In genomic region chr3:89218271-89218670, GRCm38 (mm10) we compare ENCODE assay signal across 21 mouse cellular contexts. TPM values are rescaled to one million over a fixed set of nuclear protein-coding genes. Genes with fewer than 3 reads are reported as not detected.
DNase-seq lines count a peak whose midpoint lies in the region; ATAC-seq lines count a peak whose summit lies in the region.
"Had no signal": no experiment of that assay in that cellular context is flagged by ENCODE, and none has a peak within 500 bp of the region (broad histone marks: within the 10 kb centered on the region; RNA-seq: fewer than 3 reads in every experiment).

No protein-coding gene starts in this region.

- H3K4me2 ChIP-seq in hindbrain, embryonic 12.5 days (replicated peaks): no peak overlapping the region
- no peak overlapping the region for H3K4me2 ChIP-seq in hindbrain, embryonic 14.5 days (replicated peaks)
- no peak overlapping the region for H3K4me2 ChIP-seq in midbrain, embryonic 12.5 days (replicated peaks)
- H3K4me2 ChIP-seq in midbrain, embryonic 11.5 days: no peak overlapping the region
- H3K4me2 ChIP-seq in lung, embryonic 16.5 days (ENCODE audit: low read depth, low read length): peak overlapping the region; percentile 28; the same call in 1 of the 2 replicates
- H3K4me2 ChIP-seq: embryonic facial prominence, embryonic 13.5 days; heart, embryonic 15.5 days; kidney, embryonic 15.5 days; liver, embryonic 13.5 days had no signal

- H3K9ac ChIP-seq in hindbrain, embryonic 12.5 days: no peak overlapping the region
- H3K9ac ChIP-seq in hindbrain, embryonic 14.5 days: no peak overlapping the region
- no peak overlapping the region for H3K9ac ChIP-seq in midbrain, embryonic 12.5 days (replicated peaks)
- H3K9ac ChIP-seq in midbrain, embryonic 11.5 days (ENCODE audit: low read length): no peak overlapping the region
- H3K9ac ChIP-seq in lung, embryonic 16.5 days (ENCODE audit: low read length): no peak overlapping the region
- H3K9ac ChIP-seq: heart, embryonic 15.5 days; kidney, embryonic 15.5 days; liver, embryonic 13.5 days had no signal

- H3K36me3 ChIP-seq in hindbrain, embryonic 12.5 days: peaks cover 26% of the 10 kb centered on the region
- H3K36me3 ChIP-seq in hindbrain, embryonic 14.5 days (replicated peaks; ENCODE audit: control insufficient read depth, insufficient read depth): no peaks in the 10 kb centered on the region; the same call in 1 of the 2 replicates
- H3K36me3 ChIP-seq in midbrain, embryonic 12.5 days: peaks cover 48% of the 10 kb centered on the region
- H3K36me3 ChIP-seq in midbrain, embryonic 11.5 days (ENCODE audit: control insufficient read depth, insufficient read depth, low read length): peaks cover 5% of the 10 kb centered on the region; the same call in 1 of the 2 replicates
- H3K36me3 ChIP-seq in lung, embryonic 16.5 days (ENCODE audit: control insufficient read depth, insufficient read depth, low read length): no peaks in the 10 kb centered on the region
- H3K36me3 ChIP-seq: heart, embryonic 15.5 days; liver, embryonic 13.5 days had no signal

- WGBS in hindbrain, embryonic 12.5 days: 82% methylated on average over 1 of the region's 1 CpGs
- 86% methylated on average over 1 of the region's 1 CpGs for WGBS in hindbrain, embryonic 14.5 days
- WGBS in midbrain, embryonic 12.5 days: 67% methylated on average over 1 of the region's 1 CpGs
- WGBS in midbrain, embryonic 11.5 days: 85% methylated on average over 1 of the region's 1 CpGs
- WGBS in lung, embryonic 16.5 days: 42% methylated on average over 1 of the region's 1 CpGs

- H3K27ac ChIP-seq in hindbrain, embryonic 12.5 days: peak overlapping the region; percentile 12; the same call in 1 of the 2 replicates
- H3K27ac ChIP-seq in hindbrain, embryonic 14.5 days: no peak overlapping the region
- 0 out of 2 replicates have a peak overlapping the region, but pooled peaks have one; percentile 49 for H3K27ac ChIP-seq in midbrain, embryonic 12.5 days (replicated peaks)
- no peak overlapping the region; the same call in 1 of the 2 replicates for H3K27ac ChIP-seq in midbrain, embryonic 11.5 days (ENCODE audit: low read depth, low read length)
- peak overlapping the region; percentile 86 for H3K27ac ChIP-seq in lung, embryonic 16.5 days (ENCODE audit: low read length)
- H3K27ac ChIP-seq: embryonic facial prominence, embryonic 13.5 days; gastrocnemius, adult 2 months; heart, embryonic 15.5 days; kidney, embryonic 15.5 days; liver, embryonic 13.5 days had no signal

- ATAC-seq in hindbrain, embryonic 12.5 days (ENCODE audit: low FRiP score): no peak
- no peak for ATAC-seq in hindbrain, embryonic 14.5 days (ENCODE audit: low FRiP score)
- no peak for ATAC-seq in midbrain, embryonic 12.5 days (ENCODE audit: low FRiP score, low read depth)
- no peak for ATAC-seq in midbrain, embryonic 11.5 days (ENCODE audit: low FRiP score)
- peak; percentile 47 for ATAC-seq in lung, embryonic 16.5 days (ENCODE audit: low read depth)

- DNase-seq in hindbrain, embryonic 14.5 days (ENCODE audit: low spot score): no peak
- no peak for DNase-seq in midbrain, embryonic 11.5 days (ENCODE audit: low spot score, missing footprints)
- peak; percentile 83 for DNase-seq in lung, postnatal 36 days
- DNase-seq in adrenal gland, adult (ENCODE audit: inconsistent age in 2 of 2, low spot score in 1 of 2): no peak
- DNase-seq: adrenal gland, adult 8-10 months; cerebellum, adult 2 months; cerebellum, postnatal 25 days; gastrocnemius, adult 2 months; heart, postnatal 36 days; kidney, adult 11 months; kidney, postnatal 36 days; liver, embryonic 13.5 days; right cerebral cortex, postnatal 25 days; spleen, adult 18-20 months had no signal

- no peak overlapping the region for H3K4me3 ChIP-seq in hindbrain, embryonic 12.5 days
- H3K4me3 ChIP-seq in hindbrain, embryonic 14.5 days (replicated peaks; ENCODE audit: low read length): no peak overlapping the region
- H3K4me3 ChIP-seq in midbrain, embryonic 12.5 days: no peak overlapping the region
- H3K4me3 ChIP-seq in midbrain, embryonic 11.5 days (ENCODE audit: low read depth, low read length): no peak overlapping the region
- H3K4me3 ChIP-seq in lung, embryonic 16.5 days (ENCODE audit: low read length): no peak overlapping the region
- H3K4me3 ChIP-seq: embryonic facial prominence, embryonic 13.5 days; erythroblast, embryonic 14.5 days; gastrocnemius, adult 2 months; heart, embryonic 15.5 days; kidney, embryonic 15.5 days; liver, embryonic 13.5 days had no signal

- H3K4me1 ChIP-seq in hindbrain, embryonic 12.5 days: peaks cover 39% of the 10 kb centered on the region
- peaks cover 9% of the 10 kb centered on the region for H3K4me1 ChIP-seq in hindbrain, embryonic 14.5 days (replicated peaks; ENCODE audit: control insufficient read depth, insufficient read depth, low read length)
- peaks cover 61% of the 10 kb centered on the region for H3K4me1 ChIP-seq in midbrain, embryonic 12.5 days
- peaks cover 43% of the 10 kb centered on the region for H3K4me1 ChIP-seq in midbrain, embryonic 11.5 days (ENCODE audit: control insufficient read depth, insufficient read depth, low read length)
- H3K4me1 ChIP-seq in lung, embryonic 16.5 days (replicated peaks; ENCODE audit: control insufficient read depth, insufficient read depth, low read length): peaks cover 26% of the 10 kb centered on the region

- no peaks in the 10 kb centered on the region for H3K9me3 ChIP-seq in hindbrain, embryonic 12.5 days (replicated peaks)
- no peaks in the 10 kb centered on the region for H3K9me3 ChIP-seq in hindbrain, embryonic 14.5 days (ENCODE audit: control insufficient read depth, low read length)
- H3K9me3 ChIP-seq in midbrain, embryonic 12.5 days: no peaks in the 10 kb centered on the region
- no peaks in the 10 kb centered on the region for H3K9me3 ChIP-seq in midbrain, embryonic 11.5 days (ENCODE audit: control insufficient read depth, low read length)
- H3K9me3 ChIP-seq in lung, embryonic 16.5 days (ENCODE audit: control insufficient read depth, low read length): no peaks in the 10 kb centered on the region
- H3K9me3 ChIP-seq: embryonic facial prominence, embryonic 13.5 days; heart, embryonic 15.5 days; kidney, embryonic 15.5 days; liver, embryonic 13.5 days had no signal

- H3K27me3 ChIP-seq in hindbrain, embryonic 12.5 days: no peaks in the 10 kb centered on the region
- no peaks in the 10 kb centered on the region for H3K27me3 ChIP-seq in hindbrain, embryonic 14.5 days (ENCODE audit: control insufficient read depth, insufficient read depth, low read length)
- no peaks in the 10 kb centered on the region for H3K27me3 ChIP-seq in midbrain, embryonic 12.5 days
- no peaks in the 10 kb centered on the region for H3K27me3 ChIP-seq in midbrain, embryonic 11.5 days (ENCODE audit: control insufficient read depth, insufficient read depth, low read length)
- H3K27me3 ChIP-seq in lung, embryonic 16.5 days (ENCODE audit: control insufficient read depth, insufficient read depth, low read depth, low read length): no peaks in the 10 kb centered on the region
- H3K27me3 ChIP-seq: embryonic facial prominence, embryonic 13.5 days; heart, embryonic 15.5 days; kidney, embryonic 15.5 days had no signal

RNA-seq across cellular contexts. Expression of gene Thbs3, which starts 3.3 kb away (rescaled TPM):
- 64.5 and 71.3 TPM in 2 replicates for polyA plus RNA-seq in hindbrain, embryonic 12.5 days (2016; fragmentation: Nextera tagmentation; extraction: Ambion mirVana)
- 29.0 and 31.0 TPM in 2 replicates for polyA plus RNA-seq in hindbrain, embryonic 14.5 days (2014; fragmentation: Nextera tagmentation; extraction: Ambion mirVana)
- polyA plus RNA-seq in midbrain, embryonic 12.5 days (2016; fragmentation: Nextera tagmentation; extraction: Ambion mirVana): 105 and 107 TPM in 2 replicates
- polyA plus RNA-seq in midbrain, embryonic 11.5 days (2014; fragmentation: Nextera tagmentation; extraction: Ambion mirVana): 50.7 and 55.8 TPM in 2 replicates
- polyA plus RNA-seq in lung, embryonic 16.5 days (2015; fragmentation: Nextera tagmentation; extraction: Ambion mirVana): 57.7 and 65.4 TPM in 2 replicates

RNA-seq across cellular contexts. Expression of gene Mtx1, which starts 8.6 kb away (rescaled TPM):
- 174 and 175 TPM in 2 replicates for polyA plus RNA-seq in hindbrain, embryonic 12.5 days (2016; fragmentation: Nextera tagmentation; extraction: Ambion mirVana)
- 144 and 148 TPM in 2 replicates for polyA plus RNA-seq in hindbrain, embryonic 14.5 days (2014; fragmentation: Nextera tagmentation; extraction: Ambion mirVana)
- 183 and 185 TPM in 2 replicates for polyA plus RNA-seq in midbrain, embryonic 12.5 days (2016; fragmentation: Nextera tagmentation; extraction: Ambion mirVana)
- polyA plus RNA-seq in midbrain, embryonic 11.5 days (2014; fragmentation: Nextera tagmentation; extraction: Ambion mirVana): 174 and 179 TPM in 2 replicates
- 174 and 188 TPM in 2 replicates for polyA plus RNA-seq in lung, embryonic 16.5 days (2015; fragmentation: Nextera tagmentation; extraction: Ambion mirVana)

RNA-seq across cellular contexts. Expression of gene Muc1, which starts 10.6 kb away (rescaled TPM):
- polyA plus RNA-seq in hindbrain, embryonic 12.5 days (2016; fragmentation: Nextera tagmentation; extraction: Ambion mirVana): 1.5 and 1.6 TPM in 2 replicates
- 0.47 and 0.52 TPM in 2 replicates for polyA plus RNA-seq in hindbrain, embryonic 14.5 days (2014; fragmentation: Nextera tagmentation; extraction: Ambion mirVana)
- polyA plus RNA-seq in midbrain, embryonic 12.5 days (2016; fragmentation: Nextera tagmentation; extraction: Ambion mirVana): 3.8 and 5.2 TPM in 2 replicates
- polyA plus RNA-seq in midbrain, embryonic 11.5 days (2014; fragmentation: Nextera tagmentation; extraction: Ambion mirVana): 2.7 and 4.4 TPM in 2 replicates
- polyA plus RNA-seq in lung, embryonic 16.5 days (2015; fragmentation: Nextera tagmentation; extraction: Ambion mirVana): 151 and 162 TPM in 2 replicates
- polyA plus RNA-seq: erythroblast, embryonic 14.5 days had no signal

RNA-seq across cellular contexts. Expression of gene Gba, which starts 15.5 kb away (rescaled TPM):
- polyA plus RNA-seq in hindbrain, embryonic 12.5 days (2016; fragmentation: Nextera tagmentation; extraction: Ambion mirVana): 50.3 and 51.3 TPM in 2 replicates
- polyA plus RNA-seq in hindbrain, embryonic 14.5 days (2014; fragmentation: Nextera tagmentation; extraction: Ambion mirVana): 45.7 and 48.8 TPM in 2 replicates
- polyA plus RNA-seq in midbrain, embryonic 12.5 days (2016; fragmentation: Nextera tagmentation; extraction: Ambion mirVana): 42.4 and 45.8 TPM in 2 replicates
- polyA plus RNA-seq in midbrain, embryonic 11.5 days (2014; fragmentation: Nextera tagmentation; extraction: Ambion mirVana): 41.4 and 45.9 TPM in 2 replicates
- 46.4 and 47.1 TPM in 2 replicates for polyA plus RNA-seq in lung, embryonic 16.5 days (2015; fragmentation: Nextera tagmentation; extraction: Ambion mirVana)

RNA-seq across cellular contexts. Expression of gene Krtcap2, which starts 27.5 kb away (rescaled TPM):
- polyA plus RNA-seq in hindbrain, embryonic 12.5 days (2016; fragmentation: Nextera tagmentation; extraction: Ambion mirVana): 247 and 271 TPM in 2 replicates
- 209 and 224 TPM in 2 replicates for polyA plus RNA-seq in hindbrain, embryonic 14.5 days (2014; fragmentation: Nextera tagmentation; extraction: Ambion mirVana)
- 253 and 255 TPM in 2 replicates for polyA plus RNA-seq in midbrain, embryonic 12.5 days (2016; fragmentation: Nextera tagmentation; extraction: Ambion mirVana)
- 261 and 270 TPM in 2 replicates for polyA plus RNA-seq in midbrain, embryonic 11.5 days (2014; fragmentation: Nextera tagmentation; extraction: Ambion mirVana)
- 304 and 314 TPM in 2 replicates for polyA plus RNA-seq in lung, embryonic 16.5 days (2015; fragmentation: Nextera tagmentation; extraction: Ambion mirVana)

Comparison
In these comparisons a context has a peak if more than half of its experiments do, and no peak if none do; other contexts are left out.
1. H3K27ac ChIP-seq: peak in hindbrain, embryonic 12.5 days (single experiment), midbrain, embryonic 12.5 days (single experiment) and lung, embryonic 16.5 days (single experiment); none in hindbrain, embryonic 14.5 days (single experiment) and midbrain, embryonic 11.5 days (single experiment).
2. RNA of gene Muc1, which starts 10.6 kb away (polyA plus RNA-seq): 151 to 162 TPM in lung, embryonic 16.5 days; 3.8 to 5.2 TPM in midbrain, embryonic 12.5 days, 2.7 to 4.4 TPM in midbrain, embryonic 11.5 days, 1.5 to 1.6 TPM in hindbrain, embryonic 12.5 days and 0.47 to 0.52 TPM in hindbrain, embryonic 14.5 days; every median in the first group is over 10 times any median in the second.